Mouse (Mus musculus) left cerebral cortex, adult 11 months (tissue): ENCODE results near the gene Rpn2.

Source experiments
- DNase-seq: peaks from one replicate; pipeline ENCODE4 v3.0.0; 2022; ENCODE audit warnings: low spot score

Gene Rpn2

GRCm38 (mm10) chr2:157278717-157279415 is at the start of gene Rpn2:
Gene Rpn2, plus strand, starts transcription at chr2:157279017.
- peak; percentile 93 for DNase-seq

- no peak for DNase-seq
Measured at GRCm38 (mm10) chr2:157235946-157236345, 42.9 kb upstream of the Rpn2 start.

GRCm38 (mm10) chr2:157245001-157245400 is 33.8 kb upstream of the Rpn2 start:
- no peak for DNase-seq

- no peak for DNase-seq
Measured at GRCm38 (mm10) chr2:157245603-157246002, 33.2 kb upstream of the Rpn2 start.

GRCm38 (mm10) chr2:157248111-157248510 is 30.7 kb upstream of the Rpn2 start:
- DNase-seq = no peak

- DNase-seq = peak; percentile 34
Measured at GRCm38 (mm10) chr2:157259720-157260119, 19.1 kb upstream of the Rpn2 start.

GRCm38 (mm10) chr2:157261930-157262329 is 16.9 kb upstream of the Rpn2 start:
- no peak for DNase-seq

- DNase-seq = no peak
Measured at GRCm38 (mm10) chr2:157262506-157262905, 16.3 kb upstream of the Rpn2 start.

- DNase-seq = no peak
Measured at GRCm38 (mm10) chr2:157263101-157263500, 15.7 kb upstream of the Rpn2 start.

GRCm38 (mm10) chr2:157263832-157264231 is 15.0 kb upstream of the Rpn2 start:
- no peak for DNase-seq

GRCm38 (mm10) chr2:157279416-157279800 is 591 bp downstream of the Rpn2 start, which contains the start of gene Mroh8:
Gene Mroh8, minus strand, starts transcription at chr2:157279549.
- peak; percentile 48 for DNase-seq

GRCm38 (mm10) chr2:157283321-157283720 is 4.5 kb downstream of the Rpn2 start:
- DNase-seq = no peak

- DNase-seq = peak; percentile 46
Measured at GRCm38 (mm10) chr2:157287542-157287941, 8.7 kb downstream of the Rpn2 start.

GRCm38 (mm10) chr2:157288996-157289395 is 10.2 kb downstream of the Rpn2 start:
- DNase-seq = no peak

GRCm38 (mm10) chr2:157292093-157292492 is 13.3 kb downstream of the Rpn2 start:
- peak; percentile 59 for DNase-seq

- no peak for DNase-seq
Measured at GRCm38 (mm10) chr2:157296105-157296689, 17.4 kb downstream of the Rpn2 start.

GRCm38 (mm10) chr2:157300051-157300450 is 21.2 kb downstream of the Rpn2 start:
- DNase-seq = no peak

GRCm38 (mm10) chr2:157303096-157303495 is 24.3 kb downstream of the Rpn2 start:
- DNase-seq = no peak

- no peak for DNase-seq
Measured at GRCm38 (mm10) chr2:157306091-157307032, 27.5 kb downstream of the Rpn2 start.

- no peak for DNase-seq
Measured at GRCm38 (mm10) chr2:157307715-157308265, 29.0 kb downstream of the Rpn2 start.

- DNase-seq = no peak
Measured at GRCm38 (mm10) chr2:157308273-157308917, 29.6 kb downstream of the Rpn2 start.

- DNase-seq = no peak
Measured at GRCm38 (mm10) chr2:157309611-157310010, 30.8 kb downstream of the Rpn2 start.
